Mouse (Mus musculus) liver, embryonic 12.5 days (tissue): ENCODE data around the gene Meis2. TPM values are rescaled to one million over a fixed set of nuclear protein-coding genes. Genes with fewer than 3 reads are reported as not detected.

ENCODE experiments used
- ATAC-seq: fragments of 200-750 bp; cut with Nextera tagmentation; 2 replicates; pipeline ENCODE4 v1.8.0; 2017; ENCODE audit warnings: moderate number of reproducible peaks, mild to moderate bottlenecking, moderate library complexity
- H3K27ac ChIP-seq: fragments of 300-500 bp; sonication (generic); 2 replicates; pipeline ENCODE4 v1.5.1; 2016; ENCODE audit warnings: mild to moderate bottlenecking
- H3K27me3 ChIP-seq: fragments of 300-500 bp; sonication (generic); replicated peaks from 2 replicates; pipeline ENCODE4 v1.6.1; 2016; ENCODE audit warnings: mild to moderate bottlenecking, moderate library complexity
- H3K36me3 ChIP-seq: fragments of 300-500 bp; sonication (generic); 2 replicates; pipeline ENCODE4 v1.6.1; 2016; ENCODE audit warnings: mild to moderate bottlenecking, moderate library complexity
- H3K4me1 ChIP-seq: fragments of 300-500 bp; sonication (generic); 2 replicates; pipeline ENCODE4 v1.6.1; 2016
- H3K4me2 ChIP-seq: fragments of 300-500 bp; sonication (generic); 2 replicates; pipeline ENCODE4 v1.6.1; 2016; ENCODE audit warnings: mild to moderate bottlenecking, moderate library complexity
- H3K4me3 ChIP-seq: fragments of 300-500 bp; sonication (generic); 2 replicates; pipeline ENCODE4 v1.5.1; 2016; ENCODE audit warnings: mild to moderate bottlenecking, moderate library complexity
- H3K9ac ChIP-seq: fragments of 300-500 bp; sonication (generic); 2 replicates; pipeline ENCODE4 v1.6.1; 2016; ENCODE audit warnings: mild to moderate bottlenecking, moderate library complexity
- H3K9me3 ChIP-seq: fragments of 300-500 bp; sonication (generic); replicated peaks from 2 replicates; pipeline ENCODE4 v1.6.1; 2016; ENCODE audit warnings: mild to moderate bottlenecking, moderate library complexity
- WGBS: fragments of 180-500 bp; shearing (Covaris S2); methylation state at CpG from one replicate; pipeline ENCODE4 v1.1.7; 2016; ENCODE audit not compliant: insufficient replicate concordance; 5-methylcytosine and 5-hydroxymethylcytosine counted together
- polyA plus RNA-seq: library from polyadenylated mRNA; unstranded; fragments of >200 nt; fragmentation: Nextera tagmentation; extraction: Ambion mirVana; gene quantifications from 2 replicates; pipeline ENCODE4 v1.2.1, GENCODE M21; 2016

The Meis2 gene
- polyA plus RNA-seq, 1 experiment from 2014 or later: 5.9 TPM

GRCm38 (mm10) chr2:115950645-115951044 lies 115.0 kb downstream of the Meis2 start:
- WGBS: 48% methylated on average over 3 of the region's 3 CpGs
- no peaks in the 10 kb centered on the region for H3K4me1 ChIP-seq
- H3K27ac ChIP-seq: no peak overlapping the region
- H3K36me3 ChIP-seq: no peaks in the 10 kb centered on the region
- H3K27me3 ChIP-seq: no peaks in the 10 kb centered on the region
- H3K9ac ChIP-seq: no peak overlapping the region
- H3K4me2 ChIP-seq: no peak overlapping the region
- no peak for ATAC-seq
- H3K4me3 ChIP-seq: no peak overlapping the region
- H3K9me3 ChIP-seq: no peaks in the 10 kb centered on the region

- no peak overlapping the region for H3K4me2 ChIP-seq
- H3K4me1 ChIP-seq: no peaks in the 10 kb centered on the region
- no peak overlapping the region for H3K9ac ChIP-seq
- no peaks in the 10 kb centered on the region for H3K9me3 ChIP-seq
- no peaks in the 10 kb centered on the region for H3K36me3 ChIP-seq
- no peaks in the 10 kb centered on the region for H3K27me3 ChIP-seq
- 72% methylated on average over 7 of the region's 7 CpGs for WGBS
- ATAC-seq: no peak
- H3K27ac ChIP-seq: no peak overlapping the region
- H3K4me3 ChIP-seq: no peak overlapping the region
These were observed 116.8 kb downstream of the Meis2 start for GRCm38 (mm10) chr2:115948630-115949426.

GRCm38 (mm10) chr2:115947714-115948226 lies 117.9 kb downstream of the Meis2 start:
- H3K4me3 ChIP-seq: no peak overlapping the region
- no peak overlapping the region for H3K27ac ChIP-seq
- no peak for ATAC-seq
- no peaks in the 10 kb centered on the region for H3K9me3 ChIP-seq
- H3K27me3 ChIP-seq: no peaks in the 10 kb centered on the region
- no peaks in the 10 kb centered on the region for H3K36me3 ChIP-seq
- 34% methylated on average over 7 of the region's 7 CpGs for WGBS
- H3K4me2 ChIP-seq: no peak overlapping the region
- H3K4me1 ChIP-seq: no peaks in the 10 kb centered on the region
- H3K9ac ChIP-seq: no peak overlapping the region

GRCm38 (mm10) chr2:115943044-115943443 lies 122.6 kb downstream of the Meis2 start:
- WGBS: 76% methylated on average over 8 of the region's 8 CpGs
- Histone ChIP-seq H3K36me3 (no peaks in the 10 kb centered on the region), H3K4me1 (no peaks in the 10 kb centered on the region), H3K9me3 (no peaks in the 10 kb centered on the region), H3K27ac (no peak overlapping the region), H3K4me2 (no peak overlapping the region), H3K9ac (no peak overlapping the region), H3K27me3 (no peaks in the 10 kb centered on the region), H3K4me3 (no peak overlapping the region)
- no peak for ATAC-seq

GRCm38 (mm10) chr2:115939849-115940248 lies 125.8 kb downstream of the Meis2 start:
- H3K4me3 ChIP-seq: no peak overlapping the region
- ATAC-seq: no peak
- H3K4me2 ChIP-seq: no peak overlapping the region
- H3K27ac ChIP-seq: no peak overlapping the region
- H3K9me3 ChIP-seq: no peaks in the 10 kb centered on the region
- 85% methylated on average over 5 of the region's 5 CpGs for WGBS
- H3K9ac ChIP-seq: no peak overlapping the region
- no peaks in the 10 kb centered on the region for H3K4me1 ChIP-seq
- no peaks in the 10 kb centered on the region for H3K27me3 ChIP-seq
- H3K36me3 ChIP-seq: no peaks in the 10 kb centered on the region

GRCm38 (mm10) chr2:115938926-115939563 lies 126.6 kb downstream of the Meis2 start:
- Histone ChIP-seq H3K9ac (no peak overlapping the region), H3K27me3 (no peaks in the 10 kb centered on the region), H3K4me3 (no peak overlapping the region), H3K4me2 (no peak overlapping the region), H3K9me3 (no peaks in the 10 kb centered on the region), H3K27ac (no peak overlapping the region), H3K36me3 (no peaks in the 10 kb centered on the region), H3K4me1 (no peaks in the 10 kb centered on the region)
- ATAC-seq: no peak
- 72% methylated on average over 8 of the region's 8 CpGs for WGBS

GRCm38 (mm10) chr2:115938296-115938695 lies 127.3 kb downstream of the Meis2 start:
- Histone ChIP-seq H3K4me2 (no peak overlapping the region), H3K9me3 (no peaks in the 10 kb centered on the region), H3K4me1 (no peaks in the 10 kb centered on the region), H3K27ac (no peak overlapping the region), H3K27me3 (no peaks in the 10 kb centered on the region), H3K9ac (no peak overlapping the region), H3K4me3 (no peak overlapping the region), H3K36me3 (no peaks in the 10 kb centered on the region)
- WGBS: 79% methylated on average over 3 of the region's 3 CpGs
- ATAC-seq: no peak

- 68% methylated on average over 1 of the region's 1 CpGs for WGBS
- Histone ChIP-seq H3K4me1 (no peaks in the 10 kb centered on the region), H3K9me3 (no peaks in the 10 kb centered on the region), H3K4me3 (no peak overlapping the region), H3K27ac (no peak overlapping the region), H3K36me3 (no peaks in the 10 kb centered on the region), H3K4me2 (no peak overlapping the region), H3K27me3 (no peaks in the 10 kb centered on the region), H3K9ac (no peak overlapping the region)
- no peak for ATAC-seq
These were observed 127.7 kb downstream of the Meis2 start for GRCm38 (mm10) chr2:115937896-115938295.

GRCm38 (mm10) chr2:115936786-115937185 lies 128.9 kb downstream of the Meis2 start:
- no peak overlapping the region for H3K27ac ChIP-seq
- no peaks in the 10 kb centered on the region for H3K9me3 ChIP-seq
- no peak overlapping the region for H3K9ac ChIP-seq
- H3K4me1 ChIP-seq: no peaks in the 10 kb centered on the region
- H3K4me2 ChIP-seq: no peak overlapping the region
- H3K4me3 ChIP-seq: no peak overlapping the region
- no peak for ATAC-seq
- H3K36me3 ChIP-seq: no peaks in the 10 kb centered on the region
- 72% methylated on average over 9 of the region's 9 CpGs for WGBS
- no peaks in the 10 kb centered on the region for H3K27me3 ChIP-seq

GRCm38 (mm10) chr2:115934299-115934698 lies 131.3 kb downstream of the Meis2 start:
- H3K9ac ChIP-seq: no peak overlapping the region
- H3K9me3 ChIP-seq: no peaks in the 10 kb centered on the region
- H3K4me1 ChIP-seq: no peaks in the 10 kb centered on the region
- H3K27ac ChIP-seq: no peak overlapping the region
- ATAC-seq: no peak
- WGBS: 60% methylated on average over 2 of the region's 2 CpGs
- no peaks in the 10 kb centered on the region for H3K36me3 ChIP-seq
- no peak overlapping the region for H3K4me3 ChIP-seq
- no peaks in the 10 kb centered on the region for H3K27me3 ChIP-seq
- no peak overlapping the region for H3K4me2 ChIP-seq

GRCm38 (mm10) chr2:115933259-115933658 lies 132.4 kb downstream of the Meis2 start:
- ATAC-seq: peak; percentile 40; the same call in 1 of the 2 replicates

GRCm38 (mm10) chr2:115925744-115926143 lies 139.9 kb downstream of the Meis2 start:
- no peaks in the 10 kb centered on the region for H3K27me3 ChIP-seq
- H3K4me2 ChIP-seq: no peak overlapping the region
- WGBS: 50% methylated on average over 3 of the region's 3 CpGs
- H3K4me3 ChIP-seq: no peak overlapping the region
- no peaks in the 10 kb centered on the region for H3K36me3 ChIP-seq
- no peak overlapping the region for H3K9ac ChIP-seq
- no peak overlapping the region for H3K27ac ChIP-seq
- H3K9me3 ChIP-seq: no peaks in the 10 kb centered on the region
- H3K4me1 ChIP-seq: no peaks in the 10 kb centered on the region
- ATAC-seq: no peak

More at GRCm38 (mm10) chr2:115933259-115933658, 132.4 kb downstream of the Meis2 start:
- Histone ChIP-seq H3K27me3 (no peaks in the 10 kb centered on the region), H3K36me3 (no peaks in the 10 kb centered on the region), H3K9ac (no peak overlapping the region), H3K4me1 (no peaks in the 10 kb centered on the region), H3K9me3 (no peaks in the 10 kb centered on the region), H3K4me2 (no peak overlapping the region), H3K4me3 (no peak overlapping the region), H3K27ac (no peak overlapping the region)
- WGBS: 9% methylated on average over 2 of the region's 2 CpGs
